Mouse (Mus musculus) intestine, embryonic 16.5 days (tissue): ENCODE data around the gene Dhrs9. TPM values are rescaled to one million over a fixed set of nuclear protein-coding genes. Genes with fewer than 3 reads are reported as not detected.

Source experiments
- ATAC-seq: fragments of 200-750 bp; cut with Nextera tagmentation; 2 replicates; pipeline ENCODE4 v1.8.0; 2017; ENCODE audit warnings: moderate TSS enrichment, moderate library complexity
- H3K27ac ChIP-seq: fragments of 300-500 bp; sonication (generic); 2 replicates; pipeline ENCODE4 v1.5.1; 2014; ENCODE audit warnings: mild to moderate bottlenecking, low read length
- H3K27me3 ChIP-seq: fragments of 300-500 bp; sonication (generic); replicated peaks from 2 replicates; pipeline ENCODE4 v1.6.1; 2014; ENCODE audit warnings: low read length, control low read depth, mixed read lengths; ENCODE audit not compliant: control insufficient read depth, insufficient read depth
- H3K36me3 ChIP-seq: fragments of 300-500 bp; sonication (generic); 2 replicates; pipeline ENCODE4 v1.6.1; 2014; ENCODE audit warnings: low read length, control low read depth; ENCODE audit not compliant: control insufficient read depth, insufficient read depth
- H3K4me1 ChIP-seq: fragments of 300-500 bp; sonication (generic); 2 replicates; pipeline ENCODE4 v1.6.1; 2014; ENCODE audit warnings: low read length, control low read depth, mixed read lengths; ENCODE audit not compliant: control insufficient read depth, insufficient read depth
- H3K4me2 ChIP-seq: fragments of 300-500 bp; sonication (generic); 2 replicates; pipeline ENCODE4 v1.6.1; 2014; ENCODE audit warnings: low read depth, low read length, control low read depth
- H3K4me3 ChIP-seq: fragments of 300-500 bp; sonication (generic); 2 replicates; pipeline ENCODE4 v1.5.1; 2014; ENCODE audit warnings: mild to moderate bottlenecking, low read length
- H3K9ac ChIP-seq: fragments of 300-500 bp; sonication (generic); 2 replicates; pipeline ENCODE4 v1.6.1; 2014; ENCODE audit warnings: low read depth, low read length
- H3K9me3 ChIP-seq: fragments of 300-500 bp; sonication (generic); 2 replicates; pipeline ENCODE4 v1.6.1; 2016; ENCODE audit warnings: low read length, control low read depth; ENCODE audit not compliant: control insufficient read depth
- WGBS: fragments of 180-500 bp; shearing (Covaris S2); extraction: QIAGEN DNeasy Blood & Tissue Kit; methylation state at CpG from one replicate; pipeline ENCODE4 v1.1.7; 2014; 5-methylcytosine and 5-hydroxymethylcytosine counted together
- polyA plus RNA-seq: library from polyadenylated mRNA; unstranded; fragments of >200 nt; fragmentation: Nextera tagmentation; extraction: Ambion mirVana; gene quantifications from 2 replicates; pipeline ENCODE4 v1.2.1, GENCODE M21; 2015

Dhrs9 gene
- polyA plus RNA-seq, 1 experiment from 2014 or later: 0.43 TPM

DNA sequence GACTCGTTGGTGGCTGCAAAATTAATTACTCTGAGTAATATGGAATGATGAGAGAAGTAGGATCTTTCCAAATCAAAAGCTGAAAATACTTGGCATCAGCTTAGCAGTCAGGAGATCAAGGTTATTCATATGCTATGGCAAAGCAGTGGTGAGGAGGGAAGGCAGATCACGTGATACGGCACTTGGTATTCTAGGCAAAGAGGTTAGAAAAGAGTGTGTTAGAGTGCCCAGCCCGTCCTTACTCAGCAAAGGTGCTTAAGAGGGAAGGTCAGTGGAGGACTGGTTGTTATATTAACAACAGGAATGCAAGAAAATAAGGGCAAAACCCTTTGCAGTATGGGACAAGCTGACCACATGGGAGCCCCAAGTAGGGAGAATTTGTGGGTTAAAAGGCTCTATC lies 68.3 kb downstream of the Dhrs9 start:
- Histone ChIP-seq H3K4me1 (no peaks in the 10 kb centered on the region), H3K9ac (no peak overlapping the region), H3K36me3 (no peaks in the 10 kb centered on the region), H3K9me3 (no peaks in the 10 kb centered on the region), H3K4me3 (no peak overlapping the region), H3K4me2 (no peak overlapping the region), H3K27ac (no peak overlapping the region), H3K27me3 (no peaks in the 10 kb centered on the region)
- ATAC-seq: no peak
- 88% methylated on average over 4 of the region's 4 CpGs for WGBS

DNA sequence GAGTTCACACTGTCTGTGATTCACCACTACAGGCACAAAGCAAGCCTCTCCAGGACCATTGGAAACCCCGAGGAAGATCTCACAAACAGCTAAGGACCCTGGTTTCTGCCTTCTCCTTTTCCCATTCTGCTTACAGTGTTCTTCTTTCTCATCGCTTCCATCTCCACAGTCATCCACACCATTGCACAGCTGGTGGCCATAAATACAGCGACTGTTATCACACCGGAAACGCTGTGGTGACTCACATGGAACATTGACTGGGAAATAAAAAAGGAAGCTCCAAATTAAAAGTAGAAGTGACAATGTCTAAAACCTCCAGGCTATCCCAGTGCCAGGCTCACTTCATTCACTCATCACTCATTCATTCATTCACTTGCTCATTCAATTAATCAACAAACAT lies 70.9 kb downstream of the Dhrs9 start:
- Histone ChIP-seq H3K4me3 (no peak overlapping the region), H3K9ac (no peak overlapping the region), H3K4me2 (no peak overlapping the region), H3K27ac (no peak overlapping the region), H3K36me3 (no peaks in the 10 kb centered on the region), H3K4me1 (no peaks in the 10 kb centered on the region), H3K9me3 (no peaks in the 10 kb centered on the region), H3K27me3 (no peaks in the 10 kb centered on the region)
- no peak for ATAC-seq
- WGBS: 80% methylated on average over 5 of the region's 5 CpGs

Other genes with a start within 250 kb of the Dhrs9 start
- gene Nostrin, start 244.6 kb upstream of the Dhrs9 start, polyA plus RNA-seq: 31.7 and 32.3 TPM in 2 replicates
- 113 and 123 TPM in 2 replicates for gene Spc25, start 174.3 kb upstream of the Dhrs9 start, polyA plus RNA-seq
- gene G6pc2, start 169.4 kb upstream of the Dhrs9 start, polyA plus RNA-seq: 0.34 and 0.45 TPM in 2 replicates
- gene Abcb11, start 37.8 kb upstream of the Dhrs9 start, polyA plus RNA-seq: 4.0 and 11.4 TPM in 2 replicates
- gene Lrp2, start 205.6 kb downstream of the Dhrs9 start, polyA plus RNA-seq: 2.0 and 2.2 TPM in 2 replicates